Mouse (Mus musculus): ENCODE data around the gene Mboat2. TPM values are rescaled to one million over a fixed set of nuclear protein-coding genes. Genes with fewer than 3 reads are reported as not detected.
A peak's percentile ranks its signal among the peaks of the same experiment; 100 is the strongest.

Mboat2 gene
- total RNA-seq, 2 experiments from 2014 or later, result 14.0 to 15.7 TPM

GRCm38 (mm10) chr12:24943427-24943826 lies 112.7 kb downstream of the Mboat2 start:
- DNase-seq (ENCODE audit: low spot score in 2 of 2), result no peak

GRCm38 (mm10) chr12:24944597-24944996 lies 113.9 kb downstream of the Mboat2 start:
- no peak for DNase-seq (ENCODE audit: low spot score in 2 of 2)

GRCm38 (mm10) chr12:24947065-24947464 lies 116.4 kb downstream of the Mboat2 start:
- DNase-seq (ENCODE audit: low spot score in 2 of 2), result no peak

- DNase-seq (ENCODE audit: low spot score in 2 of 2), result no peak
These were observed 117.7 kb downstream of the Mboat2 start for GRCm38 (mm10) chr12:24948344-24948743.

- DNase-seq (ENCODE audit: low spot score in 2 of 2), result no peak
These were observed 119.8 kb downstream of the Mboat2 start for GRCm38 (mm10) chr12:24950376-24951046.

GRCm38 (mm10) chr12:24952147-24952546 lies 121.5 kb downstream of the Mboat2 start:
- DNase-seq (ENCODE audit: low spot score in 2 of 2), result peak in 1 of 2 experiments; percentile 65

- no peak for DNase-seq (ENCODE audit: low spot score in 2 of 2)
These were observed 124.5 kb downstream of the Mboat2 start for GRCm38 (mm10) chr12:24955137-24955536.

- no peak for DNase-seq (ENCODE audit: low spot score in 2 of 2)
These were observed 127.8 kb downstream of the Mboat2 start for GRCm38 (mm10) chr12:24958526-24958925.

- no peak for DNase-seq (ENCODE audit: low spot score in 2 of 2)
These were observed 131.1 kb downstream of the Mboat2 start for GRCm38 (mm10) chr12:24961821-24962220.

- no peak for DNase-seq (ENCODE audit: low spot score in 2 of 2)
These were observed 131.8 kb downstream of the Mboat2 start for GRCm38 (mm10) chr12:24962362-24962967.

- DNase-seq (ENCODE audit: low spot score in 2 of 2), result no peak
These were observed 132.8 kb downstream of the Mboat2 start for GRCm38 (mm10) chr12:24963393-24964022.

GRCm38 (mm10) chr12:24965406-24965805 lies 134.7 kb downstream of the Mboat2 start:
- no peak for DNase-seq (ENCODE audit: low spot score in 2 of 2)

GRCm38 (mm10) chr12:24966046-24966445 lies 135.4 kb downstream of the Mboat2 start:
- no peak for DNase-seq (ENCODE audit: low spot score in 2 of 2)

- DNase-seq (ENCODE audit: low spot score in 2 of 2), result no peak
These were observed 141.0 kb downstream of the Mboat2 start for GRCm38 (mm10) chr12:24971490-24972200.

GRCm38 (mm10) chr12:24972371-24973350 lies 142.0 kb downstream of the Mboat2 start:
- DNase-seq (ENCODE audit: low spot score in 2 of 2), result no peak

- no peak for DNase-seq (ENCODE audit: low spot score in 2 of 2)
These were observed 142.9 kb downstream of the Mboat2 start for GRCm38 (mm10) chr12:24973586-24973985.

GRCm38 (mm10) chr12:24974446-24975114 lies 143.9 kb downstream of the Mboat2 start, which contains the start of gene Kidins220:
Gene Kidins220 (plus strand): TSS chr12:24974925.
- peak; percentile 91 to 95 for DNase-seq (ENCODE audit: low spot score in 2 of 2)

GRCm38 (mm10) chr12:24975115-24975733 lies 144.5 kb downstream of the Mboat2 start:
- peak; percentile 23 to 47 for DNase-seq (ENCODE audit: low spot score in 2 of 2)

GRCm38 (mm10) chr12:24985226-24985625 lies 154.5 kb downstream of the Mboat2 start:
- DNase-seq (ENCODE audit: low spot score in 2 of 2), result no peak

Measured in gastrocnemius, postnatal 4 days (tissue).